Mouse (Mus musculus) forebrain, embryonic 12.5 days (tissue): ENCODE measurements around the gene Dcst2. TPM values are rescaled to one million over a fixed set of nuclear protein-coding genes. Genes with fewer than 3 reads are reported as not detected.
A peak's percentile ranks its signal among the peaks of the same experiment; 100 is the strongest.

Source experiments
- ATAC-seq: fragments of 200-750 bp; cut with Nextera tagmentation; 2 replicates; pipeline ENCODE4 v1.8.0; 2017; ENCODE audit warnings: moderate TSS enrichment; ENCODE audit not compliant: low FRiP score
- H3K27ac ChIP-seq: fragments of 300-500 bp; sonication (generic); 2 replicates; pipeline ENCODE4 v1.5.1; 2016; ENCODE audit warnings: mild to moderate bottlenecking
- H3K27me3 ChIP-seq: fragments of 300-500 bp; sonication (generic); 2 replicates; pipeline ENCODE4 v1.6.1; 2016; ENCODE audit warnings: mild to moderate bottlenecking
- H3K36me3 ChIP-seq: fragments of 300-500 bp; sonication (generic); replicated peaks from 2 replicates; pipeline ENCODE4 v1.6.1; 2016; ENCODE audit warnings: mild to moderate bottlenecking
- H3K4me1 ChIP-seq: fragments of 300-500 bp; sonication (generic); 2 replicates; pipeline ENCODE4 v1.6.1; 2016
- H3K4me2 ChIP-seq: fragments of 300-500 bp; sonication (generic); 2 replicates; pipeline ENCODE4 v1.6.1; 2016; ENCODE audit warnings: mild to moderate bottlenecking, moderate library complexity
- H3K4me3 ChIP-seq: fragments of 300-500 bp; sonication (generic); replicated peaks from 2 replicates; pipeline ENCODE4 v1.5.1; 2016; ENCODE audit warnings: mild to moderate bottlenecking
- H3K9ac ChIP-seq: fragments of 300-500 bp; sonication (generic); 2 replicates; pipeline ENCODE4 v1.6.1; 2016; ENCODE audit warnings: mild to moderate bottlenecking
- H3K9me3 ChIP-seq: fragments of 300-500 bp; sonication (generic); 2 replicates; pipeline ENCODE4 v1.6.1; 2016
- WGBS: fragments of 180-500 bp; shearing (Covaris S2); methylation state at CpG from one replicate; pipeline ENCODE4 v1.1.7; 2016; 5-methylcytosine and 5-hydroxymethylcytosine counted together
- polyA plus RNA-seq: library from polyadenylated mRNA; unstranded; fragments of >200 nt; fragmentation: Nextera tagmentation; extraction: Ambion mirVana; gene quantifications from 2 replicates; pipeline ENCODE4 v1.2.1, GENCODE M21; 2016

Gene Dcst2
- polyA plus RNA-seq, 1 experiment from 2014 or later, result 0.13 TPM

- no peak overlapping the region for H3K4me3 ChIP-seq
- no peaks in the 10 kb centered on the region for H3K27me3 ChIP-seq
- H3K4me1 ChIP-seq, result peaks cover 10% of the 10 kb centered on the region
- H3K4me2 ChIP-seq, result no peak overlapping the region
- H3K27ac ChIP-seq, result no peak overlapping the region
- H3K36me3 ChIP-seq, result no peaks in the 10 kb centered on the region
- no peak overlapping the region for H3K9ac ChIP-seq
- 50% methylated on average over 5 of the region's 5 CpGs for WGBS
- ATAC-seq, result no peak
- H3K9me3 ChIP-seq, result no peaks in the 10 kb centered on the region
These were observed 11.9 kb downstream of the Dcst2 start for GRCm38 (mm10) chr3:89373581-89374231.

- ATAC-seq, result no peak; the same call in none of the 2 replicates
- no peaks in the 10 kb centered on the region for H3K9me3 ChIP-seq
- no peak overlapping the region for H3K27ac ChIP-seq
- 63% methylated on average over 4 of the region's 4 CpGs for WGBS
- H3K4me1 ChIP-seq, result peaks cover 15% of the 10 kb centered on the region
- no peaks in the 10 kb centered on the region for H3K36me3 ChIP-seq
- H3K27me3 ChIP-seq, result no peaks in the 10 kb centered on the region
- 0 out of 2 replicates have a peak overlapping the region, but pooled peaks have one; percentile 61 for H3K4me3 ChIP-seq
- peak overlapping the region; percentile 92 for H3K4me2 ChIP-seq
- no peak overlapping the region for H3K9ac ChIP-seq
These were observed 16.1 kb downstream of the Dcst2 start for GRCm38 (mm10) chr3:89377831-89378230.

GRCm38 (mm10) chr3:89378394-89379067 is 16.8 kb downstream of the Dcst2 start:
- ATAC-seq, result peak; percentile 91
- Histone ChIP-seq H3K27ac (peak overlapping the region; percentile 56; the same call in 1 of the 2 replicates), H3K27me3 (no peaks in the 10 kb centered on the region), H3K4me3 (peak overlapping the region; percentile 61), H3K36me3 (no peaks in the 10 kb centered on the region), H3K4me1 (peaks cover 15% of the 10 kb centered on the region), H3K9me3 (no peaks in the 10 kb centered on the region), H3K4me2 (peak overlapping the region; percentile 92), H3K9ac (peak overlapping the region; percentile 71)
- 1% methylated on average over 26 of the region's 29 CpGs for WGBS

GRCm38 (mm10) chr3:89379388-89380131 is 17.8 kb downstream of the Dcst2 start:
- Histone ChIP-seq H3K4me3 (no peak overlapping the region), H3K4me1 (peaks cover 19% of the 10 kb centered on the region), H3K4me2 (no peak overlapping the region; the same call in 1 of the 2 replicates), H3K36me3 (no peaks in the 10 kb centered on the region), H3K9me3 (no peaks in the 10 kb centered on the region), H3K9ac (no peak overlapping the region), H3K27ac (no peak overlapping the region), H3K27me3 (no peaks in the 10 kb centered on the region)
- ATAC-seq, result no peak
- WGBS, result 90% methylated on average over 31 of the region's 31 CpGs

GRCm38 (mm10) chr3:89380291-89380690 is 18.5 kb downstream of the Dcst2 start:
- Histone ChIP-seq H3K36me3 (no peaks in the 10 kb centered on the region), H3K9ac (no peak overlapping the region)

GRCm38 (mm10) chr3:89380711-89381110 is 18.9 kb downstream of the Dcst2 start:
- WGBS, result 93% methylated on average over 18 of the region's 18 CpGs
- Histone ChIP-seq H3K4me1 (peaks cover 26% of the 10 kb centered on the region), H3K4me2 (no peak overlapping the region), H3K36me3 (no peaks in the 10 kb centered on the region), H3K9me3 (no peaks in the 10 kb centered on the region), H3K27ac (no peak overlapping the region), H3K4me3 (no peak overlapping the region), H3K9ac (no peak overlapping the region), H3K27me3 (no peaks in the 10 kb centered on the region)
- no peak for ATAC-seq

More at GRCm38 (mm10) chr3:89380291-89380690, 18.5 kb downstream of the Dcst2 start:
- no peak for ATAC-seq
- Histone ChIP-seq H3K27me3 (no peaks in the 10 kb centered on the region), H3K9me3 (no peaks in the 10 kb centered on the region), H3K4me2 (no peak overlapping the region), H3K4me3 (no peak overlapping the region), H3K4me1 (peaks cover 26% of the 10 kb centered on the region), H3K27ac (no peak overlapping the region)
- 95% methylated on average over 14 of the region's 14 CpGs for WGBS

GRCm38 (mm10) chr3:89381233-89381632 is 19.5 kb downstream of the Dcst2 start:
- Histone ChIP-seq H3K27ac (no peak overlapping the region), H3K4me1 (peaks cover 26% of the 10 kb centered on the region), H3K36me3 (no peaks in the 10 kb centered on the region), H3K9ac (no peak overlapping the region), H3K4me2 (no peak overlapping the region), H3K4me3 (no peak overlapping the region), H3K27me3 (no peaks in the 10 kb centered on the region), H3K9me3 (no peaks in the 10 kb centered on the region)
- ATAC-seq, result no peak
- 84% methylated on average over 11 of the region's 11 CpGs for WGBS

GRCm38 (mm10) chr3:89382033-89382882 is 20.5 kb downstream of the Dcst2 start:
- no peak overlapping the region for H3K9ac ChIP-seq
- H3K27me3 ChIP-seq, result no peaks in the 10 kb centered on the region
- no peak for ATAC-seq
- H3K36me3 ChIP-seq, result no peaks in the 10 kb centered on the region
- no peak overlapping the region for H3K4me2 ChIP-seq
- 87% methylated on average over 9 of the region's 9 CpGs for WGBS
- H3K27ac ChIP-seq, result no peak overlapping the region
- no peaks in the 10 kb centered on the region for H3K9me3 ChIP-seq
- H3K4me3 ChIP-seq, result no peak overlapping the region
- H3K4me1 ChIP-seq, result peaks cover 29% of the 10 kb centered on the region

GRCm38 (mm10) chr3:89382950-89383349 is 21.2 kb downstream of the Dcst2 start:
- H3K4me1 ChIP-seq, result peaks cover 25% of the 10 kb centered on the region
- ATAC-seq, result no peak
- 85% methylated on average over 5 of the region's 5 CpGs for WGBS
- no peaks in the 10 kb centered on the region for H3K36me3 ChIP-seq
- H3K4me3 ChIP-seq, result no peak overlapping the region
- no peak overlapping the region for H3K4me2 ChIP-seq
- no peak overlapping the region for H3K27ac ChIP-seq
- no peak overlapping the region for H3K9ac ChIP-seq
- no peaks in the 10 kb centered on the region for H3K9me3 ChIP-seq
- no peaks in the 10 kb centered on the region for H3K27me3 ChIP-seq

- no peaks in the 10 kb centered on the region for H3K9me3 ChIP-seq
- no peak overlapping the region for H3K4me2 ChIP-seq
- WGBS, result 82% methylated on average over 5 of the region's 5 CpGs
- no peak overlapping the region for H3K27ac ChIP-seq
- no peaks in the 10 kb centered on the region for H3K27me3 ChIP-seq
- H3K4me1 ChIP-seq, result peaks cover 18% of the 10 kb centered on the region
- no peak for ATAC-seq
- H3K9ac ChIP-seq, result no peak overlapping the region
- no peaks in the 10 kb centered on the region for H3K36me3 ChIP-seq
- no peak overlapping the region for H3K4me3 ChIP-seq
These were observed 22.0 kb downstream of the Dcst2 start for GRCm38 (mm10) chr3:89383651-89384255.

GRCm38 (mm10) chr3:89384331-89385076 is 22.7 kb downstream of the Dcst2 start:
- peaks cover 14% of the 10 kb centered on the region for H3K4me1 ChIP-seq
- H3K4me3 ChIP-seq, result no peak overlapping the region
- H3K27me3 ChIP-seq, result peaks cover 3% of the 10 kb centered on the region; the same call in 1 of the 2 replicates
- no peak overlapping the region for H3K27ac ChIP-seq
- peak overlapping the region; percentile 26; the same call in 1 of the 2 replicates for H3K9ac ChIP-seq
- no peak for ATAC-seq
- WGBS, result 51% methylated on average over 11 of the region's 12 CpGs
- no peaks in the 10 kb centered on the region for H3K36me3 ChIP-seq
- H3K4me2 ChIP-seq, result no peak overlapping the region
- H3K9me3 ChIP-seq, result no peaks in the 10 kb centered on the region
